Mouse (Mus musculus) T-helper 17 cell (primary cell): ENCODE measurements around the gene Samd13.

Experiments used
- in situ Hi-C, 2 experiments: fragments of 300-600 bp; cut with MboI, MseI; formaldehyde crosslinking; loops; 1 replicate in 1 of 2; 2 replicates in 1 of 2; pipeline ENCODE4 v1.15.1; 2025; ENCODE audit warnings: high pct_unique_total_duplicates in 2 of 2

Gene Samd13

DNA sequence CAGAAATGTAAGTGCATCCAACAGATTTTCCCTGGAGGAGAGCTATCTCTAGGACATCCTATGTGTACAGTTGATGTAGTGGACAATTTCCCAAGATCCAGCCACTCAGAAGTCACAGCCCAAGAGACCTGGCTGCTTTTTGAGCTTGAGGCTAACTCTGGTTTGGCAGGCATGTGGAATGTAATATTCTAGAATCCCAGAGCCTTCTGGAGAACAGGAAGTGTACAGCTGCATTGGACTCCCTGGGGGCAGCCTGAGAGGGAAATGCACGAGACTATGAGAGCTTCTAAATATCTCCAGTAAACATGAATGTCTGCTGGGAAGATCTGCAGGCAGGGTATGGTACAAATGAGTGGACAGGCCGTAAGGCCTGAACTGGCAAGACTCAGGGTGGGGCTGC is 14.3 kb downstream of the Samd13 start:
- in situ Hi-C loops, result no loop called here

DNA sequence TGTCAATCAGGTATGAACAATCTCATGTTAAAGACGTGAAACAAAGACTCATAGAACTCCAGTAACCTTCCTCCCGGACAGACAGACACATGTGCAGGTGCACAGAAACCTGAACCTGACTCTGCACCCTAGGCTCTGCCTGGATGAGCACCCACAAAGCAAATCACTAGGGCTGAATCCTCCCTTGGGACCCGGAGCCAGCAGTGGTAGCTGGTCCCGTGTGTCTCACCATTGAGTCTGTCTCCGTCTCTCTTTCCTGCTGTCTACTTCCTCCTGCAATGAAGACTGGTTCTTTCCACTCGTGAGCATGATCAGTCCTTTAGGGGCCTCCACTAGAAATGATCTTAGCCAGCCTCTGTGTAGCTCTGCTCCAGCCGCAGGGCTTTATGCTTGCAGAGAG is 23.5 kb downstream of the Samd13 start:
- in situ Hi-C loops, result no loop called here

DNA sequence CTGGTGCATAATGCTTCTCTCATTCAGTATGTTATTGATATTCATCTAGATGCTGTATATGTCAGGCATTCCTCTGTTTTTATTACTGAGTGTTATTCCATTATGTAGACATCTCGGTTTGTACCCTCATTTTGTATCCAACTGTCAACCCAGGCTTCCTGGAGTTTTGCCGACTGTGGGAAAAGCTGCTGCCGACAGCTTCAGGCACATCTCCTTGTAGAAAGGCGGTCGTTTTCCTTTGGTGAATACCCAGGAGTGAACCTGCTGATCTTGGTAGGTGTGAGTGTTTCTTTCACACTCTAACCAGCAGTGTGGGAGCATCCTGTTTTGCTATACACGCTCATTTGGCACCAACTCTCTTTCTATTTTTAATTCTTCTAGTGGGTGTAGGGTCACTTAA is 24.4 kb downstream of the Samd13 start:
- in situ Hi-C loops, result no loop called here

DNA sequence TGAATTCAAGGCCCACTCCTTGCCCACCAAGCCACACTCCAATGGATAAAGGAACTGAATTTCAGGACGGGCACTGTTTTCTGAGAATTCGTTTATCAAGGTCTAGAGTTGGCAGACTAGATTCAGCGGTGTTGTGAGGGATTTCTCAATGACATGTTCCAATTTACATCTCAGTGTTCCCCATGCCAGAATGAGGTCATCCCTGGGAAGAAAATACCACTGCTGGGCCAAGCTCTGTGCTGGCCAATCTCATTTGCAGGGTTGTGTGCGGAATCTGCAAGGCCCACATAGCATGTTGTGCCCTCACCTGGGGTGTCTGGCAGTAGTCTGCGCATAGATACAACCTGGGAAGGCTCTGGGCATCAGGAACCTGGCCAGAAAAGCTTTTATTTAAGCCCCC is 26.1 kb downstream of the Samd13 start:
- in situ Hi-C loops, result no loop called here

DNA sequence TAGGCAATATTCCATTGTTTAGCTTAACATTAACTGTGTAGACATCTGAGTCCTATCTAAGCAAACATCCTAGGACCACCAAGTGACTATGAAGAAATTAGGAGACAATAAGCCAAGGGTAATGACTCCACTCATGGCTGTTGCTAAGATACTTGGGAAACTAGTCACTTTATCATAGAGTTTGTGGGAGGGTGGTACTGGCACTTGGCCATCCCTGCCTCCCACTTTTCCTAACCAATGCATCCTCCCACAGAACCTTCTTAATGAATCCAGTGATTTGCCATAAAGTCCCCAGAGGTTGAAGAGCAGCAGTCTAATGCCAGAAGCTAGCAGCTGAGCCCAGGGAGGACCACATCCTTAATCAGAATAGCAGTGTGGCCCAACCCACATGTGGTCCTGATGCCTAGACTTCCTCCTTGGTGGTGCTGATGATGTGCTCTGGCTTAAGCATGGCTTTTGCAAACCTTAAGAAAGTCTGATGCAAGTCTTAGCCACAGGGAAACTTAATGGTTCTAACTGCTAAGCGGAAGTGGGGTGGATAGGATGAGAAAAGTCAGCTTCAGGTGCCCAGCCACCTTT is 27.2 kb downstream of the Samd13 start:
- in situ Hi-C loops, result no loop called here

DNA sequence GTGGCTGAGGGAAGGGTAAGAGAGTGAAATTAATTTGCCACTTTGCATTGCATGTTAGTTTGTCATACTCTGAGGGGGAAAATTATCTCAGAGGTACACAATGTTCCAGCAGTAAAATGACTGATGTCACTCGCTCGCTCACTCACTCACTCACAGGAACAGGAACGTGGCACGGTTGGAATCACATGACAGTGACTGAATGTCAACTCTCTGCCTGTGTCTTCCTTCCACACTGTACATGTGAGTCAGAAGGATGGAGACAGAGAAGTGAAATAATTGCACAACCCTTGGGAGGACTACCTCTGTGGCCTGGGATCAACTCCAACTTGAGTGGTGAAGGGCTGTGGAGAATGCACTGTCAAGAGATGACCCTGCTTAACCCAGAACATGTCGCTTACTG is 28.0 kb downstream of the Samd13 start:
- in situ Hi-C loops, result no loop called here

DNA sequence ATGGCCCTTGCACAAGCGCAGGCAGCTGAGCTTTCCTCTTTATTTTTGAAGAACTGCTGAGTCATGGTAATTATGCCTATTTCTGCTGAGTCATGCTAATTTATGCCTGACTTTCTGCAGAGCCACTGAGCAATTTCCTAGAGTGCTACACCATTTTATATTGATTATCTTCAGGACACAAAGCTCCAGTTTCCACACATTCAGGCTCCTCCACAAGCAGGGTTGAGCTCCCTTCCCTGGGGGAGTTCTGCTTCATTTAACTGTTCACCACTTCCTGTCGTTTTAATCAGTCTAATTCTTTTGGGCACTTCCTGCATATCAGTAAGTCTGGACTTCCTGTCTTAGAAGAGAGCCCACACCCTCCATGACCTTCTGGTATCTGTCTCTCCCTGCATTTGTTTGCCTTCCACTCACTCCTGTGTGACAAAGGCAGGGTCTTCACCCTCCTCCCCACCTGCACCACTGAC is 30.2 kb downstream of the Samd13 start:
- in situ Hi-C loops, result no loop called here

DNA sequence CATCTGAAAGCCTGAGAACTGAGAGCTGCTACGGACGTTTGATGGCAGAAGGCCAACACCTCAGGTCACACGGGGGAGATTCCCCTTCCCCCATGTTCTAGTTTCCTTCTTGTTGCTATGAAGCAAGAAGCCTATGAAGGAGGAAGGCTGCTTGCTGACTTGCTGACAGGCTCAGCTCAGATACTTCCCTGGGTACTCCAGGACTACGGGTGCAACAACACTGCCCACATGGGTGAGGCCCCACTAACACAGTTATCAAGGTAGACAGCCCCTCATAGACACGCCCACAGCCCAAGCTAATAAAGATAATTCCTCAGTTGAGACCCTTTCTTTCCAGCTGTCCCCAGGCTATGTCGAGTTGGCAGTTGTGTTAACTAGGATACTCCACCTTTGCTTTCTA is 31.7 kb downstream of the Samd13 start:
- in situ Hi-C loops, result no loop called here

DNA sequence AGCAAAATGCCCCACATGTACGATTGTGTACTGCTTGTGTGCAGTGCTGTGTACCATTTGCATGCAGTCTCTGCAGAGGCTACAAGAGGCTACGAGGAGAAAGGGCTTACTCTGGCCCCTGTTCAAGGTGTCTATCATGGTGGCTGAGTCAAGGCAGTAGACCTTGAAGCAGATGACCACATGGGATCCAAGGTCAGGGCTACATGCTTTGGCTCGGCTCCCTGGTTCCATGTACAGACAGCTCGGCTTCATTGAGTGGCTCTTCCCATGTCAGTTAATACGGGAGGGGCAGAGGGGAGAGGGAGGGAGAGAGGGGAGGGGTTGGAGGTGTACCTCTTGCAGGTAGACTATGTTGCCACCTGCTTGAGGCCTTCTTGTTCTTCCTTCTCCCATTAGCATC is 33.0 kb downstream of the Samd13 start:
- in situ Hi-C loops, result no loop called here

DNA sequence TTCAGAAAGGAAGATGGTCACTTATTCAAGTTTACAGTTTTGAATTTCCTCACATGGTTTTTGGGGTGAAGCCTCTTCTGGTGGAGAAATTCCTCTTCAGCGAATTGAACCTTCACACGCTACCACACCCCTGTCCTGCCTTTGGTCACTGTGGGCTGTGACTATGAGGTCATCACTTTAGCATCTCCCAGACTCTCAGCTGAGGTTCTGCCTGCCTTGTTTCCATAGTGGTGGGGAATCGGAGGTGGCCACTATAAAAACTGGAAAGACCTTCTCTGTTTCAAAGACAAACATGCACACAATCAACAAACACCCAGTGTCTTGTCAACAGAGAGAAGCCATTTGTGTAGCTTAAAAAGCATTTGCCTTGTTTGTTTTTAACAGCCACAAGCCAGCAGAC is 34.2 kb downstream of the Samd13 start, which contains the start of gene 4930503B20Rik:
TSS of gene 4930503B20Rik (minus strand) at position 101 of the 400 bp plus-strand sequence.
- in situ Hi-C loops, result no loop called here

DNA sequence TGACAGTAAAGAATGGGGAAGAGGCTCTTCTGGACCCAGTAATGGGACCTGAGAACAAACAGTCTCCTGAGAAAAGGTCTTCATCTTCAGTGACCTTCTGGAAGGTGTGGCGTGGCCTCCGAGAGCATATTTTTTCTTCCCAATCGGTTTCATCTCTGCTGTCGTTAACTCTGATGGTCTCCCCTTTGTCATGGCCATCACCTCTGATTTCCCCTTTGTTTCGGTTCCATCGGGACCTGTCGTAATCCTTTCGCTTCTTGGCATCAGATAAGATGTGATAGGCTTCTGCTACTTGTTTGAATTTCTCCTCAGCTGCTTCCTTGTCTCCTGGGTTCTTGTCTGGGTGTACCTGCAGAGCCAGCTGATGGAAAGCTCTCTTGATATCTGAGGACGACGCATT is 34.7 kb downstream of the Samd13 start:
- in situ Hi-C loops, result no loop called here

DNA sequence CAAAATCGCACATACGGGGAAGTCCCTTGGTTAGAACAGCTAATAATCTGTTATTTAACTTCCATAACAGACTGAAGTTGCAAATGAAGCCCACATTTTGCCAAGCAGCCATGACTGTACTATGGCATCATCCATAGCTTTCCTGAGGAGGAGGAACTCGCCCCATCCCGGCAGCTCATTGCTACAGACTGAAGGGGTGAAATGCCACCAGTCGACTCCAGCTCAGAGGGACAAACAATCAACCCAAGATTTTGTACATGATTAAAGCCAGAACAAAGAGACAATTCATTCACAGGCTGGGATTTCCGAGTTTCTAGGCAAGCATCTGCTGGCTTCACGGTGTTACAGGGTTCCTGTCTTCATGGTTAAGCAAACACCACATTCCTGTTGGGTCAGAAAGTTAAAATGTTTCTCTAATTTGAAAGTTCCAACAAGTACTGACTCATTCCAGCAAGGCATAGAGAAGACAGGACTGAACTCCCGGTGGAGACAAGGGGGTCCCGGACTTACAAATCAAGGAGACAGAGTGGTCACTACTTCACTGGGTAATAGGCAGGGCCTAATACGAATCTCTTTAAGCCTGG is 36.0 kb downstream of the Samd13 start:
- in situ Hi-C loops, result no loop called here

DNA sequence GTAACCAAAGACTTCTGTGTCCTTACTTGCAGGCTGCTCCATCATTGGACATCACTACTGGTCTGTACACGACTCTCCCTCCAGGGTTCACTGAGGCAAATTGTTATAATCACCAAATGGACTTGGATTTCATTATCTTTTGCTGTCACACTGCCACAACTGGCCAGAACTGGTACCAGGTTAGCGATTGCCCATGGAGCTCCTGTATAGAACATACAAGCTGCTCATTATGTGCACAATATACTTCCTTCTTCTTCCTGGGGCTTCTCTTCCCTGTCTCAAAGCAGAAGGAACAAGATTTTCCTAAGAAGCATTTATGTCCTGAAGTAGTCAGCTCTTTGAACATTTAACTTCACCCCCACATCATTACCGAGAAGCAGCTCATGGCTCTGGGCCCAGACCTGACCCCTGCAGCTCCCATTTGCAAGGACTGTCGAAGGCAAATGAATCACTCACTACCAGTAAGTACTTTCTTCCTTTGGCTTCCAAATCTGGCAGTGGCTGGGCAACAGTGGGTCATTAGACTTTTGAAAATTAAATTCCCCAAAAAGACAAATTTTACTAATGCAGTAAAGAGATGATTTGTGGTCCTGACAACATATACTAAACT is 43.5 kb downstream of the Samd13 start:
- in situ Hi-C loops, result no loop called here

DNA sequence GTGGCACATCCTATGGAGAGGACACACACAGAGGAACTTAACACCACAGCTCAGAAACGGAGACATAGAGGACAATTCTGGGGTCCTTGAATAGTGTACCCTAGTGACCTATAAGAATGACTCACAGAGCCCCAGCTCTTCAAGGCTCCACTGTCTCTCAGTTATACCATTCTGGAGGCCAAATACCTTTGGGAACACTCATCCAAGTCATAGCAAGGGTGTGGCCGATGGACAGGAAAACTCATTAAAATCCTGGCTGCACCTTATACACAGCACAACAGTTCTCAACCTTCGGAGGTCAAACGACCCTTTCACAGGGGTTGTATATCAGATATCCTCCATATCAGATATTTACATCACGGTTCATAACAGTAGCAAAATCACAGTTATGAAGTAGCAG is 52.9 kb downstream of the Samd13 start:
- in situ Hi-C loops, result no loop called here

DNA sequence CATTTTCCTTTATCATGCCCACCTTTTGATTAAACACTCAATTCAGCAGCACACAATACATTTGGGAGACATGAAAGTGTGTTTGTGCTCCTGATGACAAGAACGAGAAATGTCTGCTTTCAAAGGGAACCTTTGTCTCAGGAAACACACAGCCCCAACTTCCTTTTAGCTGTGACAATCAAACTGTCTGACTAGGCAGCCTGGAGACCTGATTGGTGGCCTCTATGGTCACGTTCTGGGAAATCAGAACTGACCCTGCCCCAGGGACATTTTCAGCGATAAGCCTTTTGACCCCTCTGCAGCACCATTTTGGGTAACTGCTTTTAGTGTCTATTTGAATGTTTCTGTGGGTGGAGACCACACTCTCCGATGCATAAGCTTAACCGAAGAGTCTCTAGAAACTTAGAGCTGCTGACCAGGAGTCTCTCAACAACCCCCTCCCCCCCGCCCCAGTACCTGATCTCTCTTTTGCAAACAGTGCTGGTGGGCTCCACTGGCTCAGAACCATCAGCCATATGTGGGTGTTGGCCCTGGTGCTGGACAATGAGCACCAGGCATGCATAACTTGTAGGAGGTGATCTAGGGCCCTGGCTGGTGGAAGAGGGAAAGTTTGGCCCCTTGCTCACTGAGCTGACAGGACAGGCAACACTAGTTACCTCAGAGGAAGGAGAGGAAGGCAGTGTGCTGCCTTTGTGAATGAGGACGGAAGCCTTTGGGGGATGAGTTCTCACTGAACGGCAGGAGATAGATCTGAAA is 57.0 kb downstream of the Samd13 start:
- in situ Hi-C loops, result no loop called here

DNA sequence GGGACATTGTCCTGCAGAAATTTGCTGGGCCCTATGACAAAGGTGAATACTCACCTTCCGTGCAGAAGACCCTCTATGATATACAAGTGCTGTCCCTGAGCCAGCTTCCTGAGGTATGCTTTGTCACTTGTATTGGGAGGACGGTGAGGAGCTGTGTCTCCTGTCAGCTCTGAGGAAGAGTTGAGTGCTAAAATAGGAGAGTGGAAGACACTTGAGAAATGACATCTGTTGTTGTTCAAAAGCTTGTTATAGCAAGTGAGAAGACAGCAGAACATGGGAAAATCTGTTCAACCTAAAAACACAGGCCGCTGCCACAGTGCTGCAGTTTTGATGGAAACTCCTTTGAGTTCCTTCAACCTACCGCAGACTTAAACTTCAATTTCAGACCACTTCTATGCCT is 59.6 kb downstream of the Samd13 start:
- in situ Hi-C loops, result no loop called here

DNA sequence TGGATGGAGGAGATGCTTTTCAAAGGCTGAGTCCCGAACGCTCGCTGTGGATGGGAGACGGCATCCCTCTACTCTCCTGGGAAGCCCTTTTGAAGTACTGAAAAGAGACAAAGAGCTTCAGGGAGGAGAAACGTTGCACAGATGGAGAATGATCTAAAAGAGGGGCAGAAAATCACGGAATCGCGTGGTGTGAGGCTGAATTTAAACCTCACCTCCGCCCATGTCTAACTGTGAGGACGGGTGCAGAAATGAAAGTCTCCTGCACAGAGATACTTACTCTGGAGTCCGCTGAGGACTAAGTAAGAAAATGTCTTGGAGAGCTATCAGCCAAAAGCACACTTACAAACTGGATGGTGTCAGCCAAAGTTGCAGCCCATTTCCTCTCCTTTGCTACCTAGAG is 63.4 kb downstream of the Samd13 start:
- in situ Hi-C loops, result no loop called here

DNA sequence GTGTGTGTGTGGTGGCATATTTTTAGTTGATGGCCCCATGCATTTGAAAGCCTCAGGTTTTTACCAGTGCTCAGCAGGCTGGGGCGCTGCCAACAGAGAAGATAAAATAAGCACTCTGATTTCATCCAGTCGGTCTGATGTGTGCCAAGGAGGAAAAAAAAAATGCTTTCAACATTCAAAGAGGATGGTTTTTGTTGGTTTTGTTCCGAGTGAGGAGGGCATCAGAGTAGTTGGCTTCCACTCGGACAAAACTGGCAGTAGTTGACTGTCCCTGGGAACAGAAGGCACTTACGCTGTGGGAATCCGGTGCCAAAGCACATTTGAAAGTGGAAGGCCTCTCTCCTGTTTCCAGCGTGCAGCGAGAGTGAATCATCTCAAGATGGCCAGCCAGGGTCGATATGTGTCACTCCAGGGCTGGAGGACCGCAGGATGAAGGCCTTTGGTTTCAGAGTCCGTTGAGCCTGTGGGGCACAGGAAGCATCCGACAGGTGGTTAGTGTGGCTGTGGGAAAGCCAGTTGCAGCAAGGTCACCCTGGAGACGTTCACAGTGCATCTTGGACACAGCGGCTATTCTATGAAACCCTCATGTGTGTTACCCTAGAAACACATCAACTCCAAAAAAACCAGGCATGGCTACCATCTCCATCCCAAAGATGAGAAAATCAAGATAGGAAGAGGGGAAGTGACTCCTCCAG is 64.7 kb downstream of the Samd13 start:
- in situ Hi-C loops, result no loop called here

DNA sequence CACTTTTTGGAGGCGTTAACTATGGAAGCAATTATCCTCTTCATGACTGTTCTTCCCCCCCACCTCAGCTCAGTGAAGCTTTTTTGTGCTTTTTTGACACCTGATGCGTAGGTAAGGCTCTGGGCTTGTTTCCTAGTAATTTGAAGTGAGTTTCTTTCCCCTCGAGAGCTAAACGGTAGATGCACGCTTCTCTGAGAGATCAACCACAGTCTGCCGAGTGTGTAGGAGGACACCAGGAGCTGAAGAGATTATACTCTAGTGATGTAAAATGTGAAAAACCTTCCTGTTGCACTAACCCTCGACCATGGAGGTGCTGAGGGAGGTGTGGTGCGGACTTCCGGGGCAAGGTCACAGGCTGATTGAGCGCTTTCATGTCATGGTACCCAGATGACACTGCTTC is 65.3 kb downstream of the Samd13 start:
- in situ Hi-C loops, result no loop called here

DNA sequence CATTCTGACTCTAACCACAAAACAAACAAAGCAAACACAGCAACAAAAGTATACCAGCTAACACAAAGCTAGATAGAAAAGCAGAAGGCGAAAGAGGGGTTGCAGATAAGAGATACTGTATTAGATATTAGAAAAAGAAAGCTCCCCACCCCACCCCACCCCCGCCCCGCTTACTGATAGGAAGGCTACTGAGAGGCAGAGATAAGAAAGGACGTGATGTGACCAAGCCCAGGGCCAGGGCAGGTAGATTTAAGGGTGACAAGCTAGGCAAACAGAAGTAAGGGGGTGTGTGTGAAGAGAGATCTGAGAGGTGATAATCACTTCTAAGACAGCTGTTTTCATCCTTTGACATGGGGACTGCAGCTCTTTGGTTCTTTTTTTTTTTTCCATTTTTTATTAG is 67.0 kb downstream of the Samd13 start:
- in situ Hi-C loops, result loop anchor here in 1 of 2 experiments (10.0 kb wide), 1 partner anchor 1946 kb away; no protein-coding TSS in a partner anchor

DNA sequence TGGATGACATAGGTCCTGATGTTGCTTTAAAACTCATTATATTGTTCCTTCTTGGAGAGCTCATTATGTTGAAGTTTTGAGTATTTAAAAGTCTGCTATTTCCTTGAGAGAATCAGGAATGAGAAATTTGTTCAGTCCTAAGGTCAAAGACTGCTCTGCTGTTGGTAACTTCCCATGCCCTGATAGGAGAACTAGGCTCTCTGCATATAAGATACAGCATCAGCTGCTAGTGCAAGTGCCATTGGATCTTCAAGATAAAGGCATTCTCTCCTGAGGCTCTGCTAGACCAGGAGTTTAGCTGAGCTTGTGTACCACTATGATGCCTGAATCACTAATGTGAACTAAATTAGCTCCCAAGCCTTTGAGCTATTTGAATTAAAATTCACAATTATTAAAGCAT is 67.4 kb downstream of the Samd13 start:
- in situ Hi-C loops, result loop anchor here in 1 of 2 experiments (10.0 kb wide), 1 partner anchor 1947 kb away; no protein-coding TSS in a partner anchor
